Mouse (Mus musculus): ENCODE results near the gene Aire. TPM values are rescaled to one million over a fixed set of nuclear protein-coding genes. Genes with fewer than 3 reads are reported as not detected.
A peak's percentile ranks its signal among the peaks of the same experiment; 100 is the strongest.

Gene Aire
- polyA plus RNA-seq, 1 experiment from 2014 or later: 2.3 TPM

GRCm38 (mm10) chr10:78057056-78057455 lies 13.6 kb upstream of the Aire start:
- no peak overlapping the region for H3K9ac ChIP-seq (ENCODE audit: low read length)
- H3K36me3 ChIP-seq (ENCODE audit: control insufficient read depth, insufficient read depth, low read length): no peaks in the 10 kb centered on the region
- no peak overlapping the region for H3K4me3 ChIP-seq (ENCODE audit: low read length)
- H3K9me3 ChIP-seq (ENCODE audit: control insufficient read depth, low read length): no peaks in the 10 kb centered on the region
- no peak overlapping the region for H3K27ac ChIP-seq (ENCODE audit: low read length)
- no peaks in the 10 kb centered on the region for H3K27me3 ChIP-seq (ENCODE audit: control insufficient read depth, insufficient read depth, low read depth, low read length)
- H3K4me2 ChIP-seq (ENCODE audit: low read depth, low read length): no peak overlapping the region
- peaks cover 6% of the 10 kb centered on the region for H3K4me1 ChIP-seq (replicated peaks; ENCODE audit: control insufficient read depth, insufficient read depth, low read length)
- WGBS: 83% methylated on average over 8 of the region's 8 CpGs
- no peak for ATAC-seq (ENCODE audit: low read depth)

- Histone ChIP-seq H3K27me3 (ENCODE audit: control insufficient read depth, insufficient read depth, low read depth, low read length) (no peaks in the 10 kb centered on the region), H3K4me3 (ENCODE audit: low read length) (no peak overlapping the region), H3K9me3 (ENCODE audit: control insufficient read depth, low read length) (no peaks in the 10 kb centered on the region), H3K36me3 (ENCODE audit: control insufficient read depth, insufficient read depth, low read length) (no peaks in the 10 kb centered on the region), H3K4me2 (ENCODE audit: low read depth, low read length) (peak overlapping the region; percentile 18; the same call in 1 of the 2 replicates), H3K4me1 (replicated peaks; ENCODE audit: control insufficient read depth, insufficient read depth, low read length) (peaks cover 6% of the 10 kb centered on the region), H3K27ac (ENCODE audit: low read length) (peak overlapping the region; percentile 80), H3K9ac (ENCODE audit: low read length) (no peak overlapping the region)
- ATAC-seq (ENCODE audit: low read depth): peak; percentile 94
- WGBS: 38% methylated on average over 19 of the region's 19 CpGs
These were observed 11.5 kb upstream of the Aire start for GRCm38 (mm10) chr10:78054633-78055565.

GRCm38 (mm10) chr10:78049519-78050035 lies 6.2 kb upstream of the Aire start:
- H3K4me1 ChIP-seq (replicated peaks; ENCODE audit: control insufficient read depth, insufficient read depth, low read length): peaks cover 6% of the 10 kb centered on the region
- 54% methylated on average over 11 of the region's 11 CpGs for WGBS
- no peaks in the 10 kb centered on the region for H3K27me3 ChIP-seq (ENCODE audit: control insufficient read depth, insufficient read depth, low read depth, low read length)
- no peak overlapping the region for H3K4me2 ChIP-seq (ENCODE audit: low read depth, low read length)
- no peak overlapping the region for H3K4me3 ChIP-seq (ENCODE audit: low read length)
- no peak overlapping the region for H3K9ac ChIP-seq (ENCODE audit: low read length)
- no peaks in the 10 kb centered on the region for H3K9me3 ChIP-seq (ENCODE audit: control insufficient read depth, low read length)
- no peak; the same call in 1 of the 2 replicates for ATAC-seq (ENCODE audit: low read depth)
- no peaks in the 10 kb centered on the region for H3K36me3 ChIP-seq (ENCODE audit: control insufficient read depth, insufficient read depth, low read length)
- no peak overlapping the region for H3K27ac ChIP-seq (ENCODE audit: low read length)

- Histone ChIP-seq H3K36me3 (ENCODE audit: control insufficient read depth, insufficient read depth, low read length) (no peaks in the 10 kb centered on the region), H3K4me2 (ENCODE audit: low read depth, low read length) (no peak overlapping the region), H3K4me1 (replicated peaks; ENCODE audit: control insufficient read depth, insufficient read depth, low read length) (peaks cover 5% of the 10 kb centered on the region; the same call in 1 of the 2 replicates), H3K4me3 (ENCODE audit: low read length) (no peak overlapping the region), H3K9me3 (ENCODE audit: control insufficient read depth, low read length) (no peaks in the 10 kb centered on the region), H3K27ac (ENCODE audit: low read length) (no peak overlapping the region), H3K9ac (ENCODE audit: low read length) (no peak overlapping the region), H3K27me3 (ENCODE audit: control insufficient read depth, insufficient read depth, low read depth, low read length) (no peaks in the 10 kb centered on the region; the same call in 1 of the 2 replicates)
- ATAC-seq (ENCODE audit: low read depth): no peak
- WGBS: 80% methylated on average over 9 of the region's 10 CpGs
These were observed 4.8 kb upstream of the Aire start for GRCm38 (mm10) chr10:78048061-78048730.

GRCm38 (mm10) chr10:78046388-78046787 lies 3.0 kb upstream of the Aire start:
- H3K27me3 ChIP-seq (ENCODE audit: control insufficient read depth, insufficient read depth, low read depth, low read length): peaks cover 2% of the 10 kb centered on the region; the same call in 1 of the 2 replicates
- no peak for ATAC-seq (ENCODE audit: low read depth)
- WGBS: 80% methylated on average over 4 of the region's 4 CpGs

GRCm38 (mm10) chr10:78044531-78044930 lies 1.1 kb upstream of the Aire start:
- no peak overlapping the region for H3K4me3 ChIP-seq (ENCODE audit: low read length)
- H3K9ac ChIP-seq (ENCODE audit: low read length): no peak overlapping the region
- H3K27ac ChIP-seq (ENCODE audit: low read length): no peak overlapping the region
- peaks cover 2% of the 10 kb centered on the region; the same call in 1 of the 2 replicates for H3K27me3 ChIP-seq (ENCODE audit: control insufficient read depth, insufficient read depth, low read depth, low read length)
- H3K4me1 ChIP-seq (replicated peaks; ENCODE audit: control insufficient read depth, insufficient read depth, low read length): peaks cover 7% of the 10 kb centered on the region; the same call in 1 of the 2 replicates
- H3K9me3 ChIP-seq (ENCODE audit: control insufficient read depth, low read length): no peaks in the 10 kb centered on the region
- ATAC-seq (ENCODE audit: low read depth): no peak
- H3K4me2 ChIP-seq (ENCODE audit: low read depth, low read length): no peak overlapping the region
- H3K36me3 ChIP-seq (ENCODE audit: control insufficient read depth, insufficient read depth, low read length): no peaks in the 10 kb centered on the region
- 67% methylated on average over 1 of the region's 1 CpGs for WGBS

More at GRCm38 (mm10) chr10:78046388-78046787, 3.0 kb upstream of the Aire start:
- Histone ChIP-seq H3K36me3 (ENCODE audit: control insufficient read depth, insufficient read depth, low read length) (no peaks in the 10 kb centered on the region), H3K9me3 (ENCODE audit: control insufficient read depth, low read length) (no peaks in the 10 kb centered on the region), H3K4me1 (replicated peaks; ENCODE audit: control insufficient read depth, insufficient read depth, low read length) (peaks cover 7% of the 10 kb centered on the region; the same call in 1 of the 2 replicates), H3K27ac (ENCODE audit: low read length) (no peak overlapping the region), H3K9ac (ENCODE audit: low read length) (no peak overlapping the region), H3K4me2 (ENCODE audit: low read depth, low read length) (no peak overlapping the region), H3K4me3 (ENCODE audit: low read length) (no peak overlapping the region)

GRCm38 (mm10) chr10:78042697-78043405 lies 559 bp downstream of the Aire start:
- Histone ChIP-seq H3K4me2 (ENCODE audit: low read depth, low read length) (peak overlapping the region; percentile 47), H3K27ac (ENCODE audit: low read length) (no peak overlapping the region), H3K4me1 (replicated peaks; ENCODE audit: control insufficient read depth, insufficient read depth, low read length) (peaks cover 7% of the 10 kb centered on the region; the same call in 1 of the 2 replicates), H3K36me3 (ENCODE audit: control insufficient read depth, insufficient read depth, low read length) (no peaks in the 10 kb centered on the region), H3K9ac (ENCODE audit: low read length) (peak overlapping the region; percentile 19; the same call in 1 of the 2 replicates), H3K27me3 (ENCODE audit: control insufficient read depth, insufficient read depth, low read depth, low read length) (peaks cover 2% of the 10 kb centered on the region; the same call in 1 of the 2 replicates), H3K9me3 (ENCODE audit: control insufficient read depth, low read length) (no peaks in the 10 kb centered on the region), H3K4me3 (ENCODE audit: low read length) (peak overlapping the region; percentile 22)
- WGBS: 52% methylated on average over 14 of the region's 14 CpGs
- peak; percentile 4; the same call in 1 of the 2 replicates for ATAC-seq (ENCODE audit: low read depth)

GRCm38 (mm10) chr10:78042096-78042495 lies 1.3 kb downstream of the Aire start:
- no peak overlapping the region for H3K4me2 ChIP-seq (ENCODE audit: low read depth, low read length)
- H3K9ac ChIP-seq (ENCODE audit: low read length): no peak overlapping the region
- H3K36me3 ChIP-seq (ENCODE audit: control insufficient read depth, insufficient read depth, low read length): no peaks in the 10 kb centered on the region
- H3K27ac ChIP-seq (ENCODE audit: low read length): no peak overlapping the region
- H3K4me1 ChIP-seq (replicated peaks; ENCODE audit: control insufficient read depth, insufficient read depth, low read length): peaks cover 7% of the 10 kb centered on the region; the same call in 1 of the 2 replicates
- no peak overlapping the region for H3K4me3 ChIP-seq (ENCODE audit: low read length)
- H3K9me3 ChIP-seq (ENCODE audit: control insufficient read depth, low read length): no peaks in the 10 kb centered on the region
- ATAC-seq (ENCODE audit: low read depth): no peak
- WGBS: 62% methylated on average over 7 of the region's 7 CpGs
- H3K27me3 ChIP-seq (ENCODE audit: control insufficient read depth, insufficient read depth, low read depth, low read length): peaks cover 2% of the 10 kb centered on the region; the same call in 1 of the 2 replicates

Measured in lung, embryonic 16.5 days (tissue).